Mouse (Mus musculus): ENCODE measurements at regions not wholly inside any gene's neighbourhood (a gene's known extent, or its start where the extent isn't known, plus 50 kb on each side); places are given as distances from the start of the nearest gene placed in this dataset.

GRCm38 (mm10) chr1:64195294-64195693 is 73.2 kb upstream of the Klf7 start:
- no peak for TF ChIP-seq EP300 (IDR thresholded peaks at IDR 0.05; ENCODE audit: low read depth)
- no peak for TF ChIP-seq CTCF (IDR thresholded peaks at IDR 0.05; ENCODE audit: low read depth)
